Mouse (Mus musculus) olfactory bulb, adult 2 months (tissue): ENCODE data around the gene Ppard. TPM values are rescaled to one million over a fixed set of nuclear protein-coding genes. Genes with fewer than 3 reads are reported as not detected.

Experiments used
- H3K27ac ChIP-seq: fragments of 200-500 bp; 2 replicates; pipeline ENCODE4 v1.5.1; 2012; ENCODE audit warnings: low read depth, low read length; ENCODE audit not compliant: insufficient read depth
- H3K4me1 ChIP-seq: fragments of 200-500 bp; 2 replicates; pipeline ENCODE4 v1.6.1; 2012; ENCODE audit warnings: low read length; ENCODE audit not compliant: control insufficient read depth, insufficient read depth
- H3K4me3 ChIP-seq: fragments of 200-500 bp; 2 replicates; pipeline ENCODE4 v1.5.1; 2012; ENCODE audit warnings: mild to moderate bottlenecking, low read depth, low read length, moderate library complexity; ENCODE audit not compliant: insufficient read depth
- CTCF ChIP-seq: fragments of 200-500 bp; IDR thresholded peaks from 2 replicates; pipeline ENCODE4 v1.5.1; 2012; ENCODE audit warnings: low read depth, mild to moderate bottlenecking, low read length, moderate library complexity; ENCODE audit not compliant: insufficient read depth
- POLR2A ChIP-seq: fragments of 200-500 bp; IDR thresholded peaks from 2 replicates; pipeline ENCODE4 v1.6.1; 2012; ENCODE audit warnings: mild to moderate bottlenecking, low read depth, low read length, moderate library complexity; ENCODE audit not compliant: insufficient read depth
- WGBS: fragments of 180-500 bp; shearing (Covaris S2); methylation state at CpG from one replicate; pipeline ENCODE4 v1.1.7; 2018; 5-methylcytosine and 5-hydroxymethylcytosine counted together
- polyA plus RNA-seq: library from polyadenylated mRNA; stranded (reverse); fragments of >200 nt; gene quantifications from 2 replicates; pipeline ENCODE4 v1.2.4, GENCODE M21; 2012; ENCODE audit warnings: low replicate concordance; ENCODE audit not compliant: missing spikeins, insufficient read depth, insufficient read length

Ppard gene
- polyA plus RNA-seq, 1 experiment: not detected

GRCm38 (mm10) chr17:28205443-28205842 is 27.1 kb upstream of the Ppard start:
- Histone ChIP-seq H3K27ac (no peak overlapping the region), H3K4me1 (peaks cover 27% of the 10 kb centered on the region), H3K4me3 (no peak overlapping the region)
- 87% methylated on average over 8 of the region's 8 CpGs for WGBS
- no peak for TF ChIP-seq POLR2A
- no peak for TF ChIP-seq CTCF

GRCm38 (mm10) chr17:28207092-28207491 is 25.4 kb upstream of the Ppard start:
- Histone ChIP-seq H3K4me1 (peaks cover 30% of the 10 kb centered on the region), H3K27ac (peak overlapping the region; percentile 57; the same call in 1 of the 2 replicates), H3K4me3 (no peak overlapping the region)
- TF ChIP-seq POLR2A (no peak), CTCF (no peak)
- WGBS: 43% methylated on average over 8 of the region's 8 CpGs

GRCm38 (mm10) chr17:28207591-28208313 is 24.7 kb upstream of the Ppard start, which contains the start of gene Def6:
Def6 (plus strand) TSS chr17:28207778.
- Histone ChIP-seq H3K27ac (peak within 1 kb of the TSS; percentile 57), H3K4me1 (peaks cover 35% of the 10 kb centered on the region), H3K4me3 (peak within 1 kb of the TSS; percentile 34)
- 35% methylated on average over 26 of the region's 26 CpGs for WGBS
- TF ChIP-seq CTCF (no peak), POLR2A (no peak)

GRCm38 (mm10) chr17:28208314-28208612 is 24.2 kb upstream of the Ppard start:
- 93% methylated on average over 8 of the region's 8 CpGs for WGBS
- TF ChIP-seq CTCF: no peak
- TF ChIP-seq POLR2A: no peak
- H3K4me3 ChIP-seq: peak overlapping the region; percentile 34
- H3K27ac ChIP-seq: no peak overlapping the region
- peaks cover 37% of the 10 kb centered on the region for H3K4me1 ChIP-seq

GRCm38 (mm10) chr17:28209457-28210110 is 22.9 kb upstream of the Ppard start:
- Histone ChIP-seq H3K4me1 (peaks cover 35% of the 10 kb centered on the region), H3K27ac (no peak overlapping the region), H3K4me3 (no peak overlapping the region; the same call in 1 of the 2 replicates)
- WGBS: 72% methylated on average over 4 of the region's 4 CpGs
- TF ChIP-seq CTCF (no peak), POLR2A (no peak)

- Histone ChIP-seq H3K4me3 (no peak overlapping the region), H3K4me1 (peaks cover 29% of the 10 kb centered on the region), H3K27ac (no peak overlapping the region)
- WGBS: 75% methylated on average over 6 of the region's 6 CpGs
- TF ChIP-seq POLR2A: no peak
- TF ChIP-seq CTCF: no peak
Observed at GRCm38 (mm10) chr17:28211921-28212341, 20.6 kb upstream of the Ppard start.

- Histone ChIP-seq H3K27ac (no peak overlapping the region; the same call in 1 of the 2 replicates), H3K4me3 (no peak overlapping the region), H3K4me1 (peaks cover 28% of the 10 kb centered on the region)
- 76% methylated on average over 9 of the region's 9 CpGs for WGBS
- no peak for TF ChIP-seq POLR2A
- TF ChIP-seq CTCF: no peak
Observed at GRCm38 (mm10) chr17:28212391-28212790, 20.1 kb upstream of the Ppard start.

- WGBS: 31% methylated on average over 4 of the region's 4 CpGs
- TF ChIP-seq CTCF: peak; percentile 50; the same call in 1 of the 2 replicates
- TF ChIP-seq POLR2A: no peak
- peaks cover 28% of the 10 kb centered on the region for H3K4me1 ChIP-seq
- H3K4me3 ChIP-seq: no peak overlapping the region
- H3K27ac ChIP-seq: no peak overlapping the region
Observed at GRCm38 (mm10) chr17:28213236-28213635, 19.3 kb upstream of the Ppard start.

- Histone ChIP-seq H3K4me1 (peaks cover 27% of the 10 kb centered on the region), H3K4me3 (no peak overlapping the region), H3K27ac (no peak overlapping the region)
- 88% methylated on average over 9 of the region's 9 CpGs for whole genome bisulfite sequencing
- TF ChIP-seq POLR2A: no peak
- TF ChIP-seq CTCF: no peak
Observed at GRCm38 (mm10) chr17:28216791-28217190, 15.7 kb upstream of the Ppard start.
